Comparison of ENCODE assay signal across 8 mouse cellular contexts in genomic region chr2:150687871-150688540, GRCm38 (mm10). TPM values are rescaled to one million over a fixed set of nuclear protein-coding genes. Genes with fewer than 3 reads are reported as not detected.
A peak's percentile ranks its signal among the peaks of the same experiment; 100 is the strongest.
DNase-seq lines count a peak whose midpoint lies in the region; ATAC-seq lines count a peak whose summit lies in the region.

No protein-coding gene starts in this region.

- 0 out of 2 replicates have a peak overlapping the region, but pooled peaks have one; percentile 36 for H3K9ac ChIP-seq in kidney, embryonic 15.5 days
- H3K9ac ChIP-seq in forebrain, embryonic 11.5 days (ENCODE audit: low read length), result peak overlapping the region; percentile 27; the same call in 1 of the 2 replicates
- H3K9ac ChIP-seq in limb, embryonic 11.5 days (ENCODE audit: low read length), result no peak overlapping the region
- peak overlapping the region; percentile 44; the same call in 1 of the 2 replicates for H3K9ac ChIP-seq in neural tube, embryonic 15.5 days (replicated peaks)

- no peak for ATAC-seq in kidney, embryonic 15.5 days (replicated peaks; ENCODE audit: low FRiP score)
- ATAC-seq in forebrain, embryonic 11.5 days (replicated peaks; ENCODE audit: low FRiP score), result peak; percentile 24; the same call in 1 of the 2 replicates
- ATAC-seq in limb, embryonic 11.5 days (ENCODE audit: insufficient number of reproducible peaks, low FRiP score, low TSS enrichment, low read depth), result no peak
- ATAC-seq in neural tube, embryonic 15.5 days (ENCODE audit: low FRiP score), result 0 out of 2 replicates have a peak, but pooled peaks have one; percentile 13

- H3K9me3 ChIP-seq in kidney, embryonic 15.5 days (replicated peaks), result no peaks in the 10 kb centered on the region
- no peaks in the 10 kb centered on the region for H3K9me3 ChIP-seq in forebrain, embryonic 11.5 days (ENCODE audit: control insufficient read depth, low read length)
- H3K9me3 ChIP-seq in limb, embryonic 11.5 days (ENCODE audit: control insufficient read depth, low read length), result no peaks in the 10 kb centered on the region
- no peaks in the 10 kb centered on the region for H3K9me3 ChIP-seq in neural tube, embryonic 15.5 days (replicated peaks)

- WGBS in kidney, embryonic 15.5 days, result 3% methylated on average over 23 of the region's 23 CpGs
- 2% methylated on average over 23 of the region's 23 CpGs for WGBS in forebrain, embryonic 11.5 days
- WGBS in limb, embryonic 11.5 days, result 5% methylated on average over 20 of the region's 23 CpGs
- 5% methylated on average over 23 of the region's 23 CpGs for WGBS in neural tube, embryonic 15.5 days

- DNase-seq in kidney, postnatal 4 days, result no peak
- DNase-seq in forebrain, embryonic 11.5 days (ENCODE audit: low spot score), result no peak
- DNase-seq in limb, embryonic 11.5 days (ENCODE audit: low spot score), result peak; percentile 42
- no peak for DNase-seq in cerebellum, adult 9-11 months
- DNase-seq in MN1 (ENCODE audit: low spot score), result no peak
- DNase-seq in kidney, adult 9 months, result no peak

- H3K27me3 ChIP-seq in kidney, embryonic 15.5 days, result peaks cover 85% of the 10 kb centered on the region
- peaks cover 40% of the 10 kb centered on the region for H3K27me3 ChIP-seq in forebrain, embryonic 11.5 days (ENCODE audit: control insufficient read depth, insufficient read depth, low read length)
- H3K27me3 ChIP-seq in limb, embryonic 11.5 days (ENCODE audit: control insufficient read depth, insufficient read depth, low read length), result peaks cover 44% of the 10 kb centered on the region
- peaks cover 83% of the 10 kb centered on the region for H3K27me3 ChIP-seq in neural tube, embryonic 15.5 days (replicated peaks)

- H3K27ac ChIP-seq in kidney, embryonic 15.5 days, result no peak overlapping the region
- H3K27ac ChIP-seq in forebrain, embryonic 11.5 days (ENCODE audit: low read depth, low read length), result no peak overlapping the region
- no peak overlapping the region for H3K27ac ChIP-seq in limb, embryonic 11.5 days (replicated peaks; ENCODE audit: low read depth, low read length)
- H3K27ac ChIP-seq in neural tube, embryonic 15.5 days (replicated peaks), result no peak overlapping the region

- no peaks in the 10 kb centered on the region for H3K36me3 ChIP-seq in kidney, embryonic 15.5 days
- H3K36me3 ChIP-seq in forebrain, embryonic 11.5 days (ENCODE audit: control insufficient read depth, insufficient read depth, low read length), result no peaks in the 10 kb centered on the region
- H3K36me3 ChIP-seq in limb, embryonic 11.5 days (ENCODE audit: control insufficient read depth, insufficient read depth, low read length), result no peaks in the 10 kb centered on the region
- H3K36me3 ChIP-seq in neural tube, embryonic 15.5 days, result no peaks in the 10 kb centered on the region

- H3K4me3 ChIP-seq in kidney, embryonic 15.5 days (replicated peaks), result peak overlapping the region; percentile 40
- peak overlapping the region; percentile 30 for H3K4me3 ChIP-seq in forebrain, embryonic 11.5 days (ENCODE audit: low read depth, low read length)
- H3K4me3 ChIP-seq in limb, embryonic 11.5 days (ENCODE audit: low read depth, low read length), result peak overlapping the region; percentile 15
- peak overlapping the region; percentile 45 for H3K4me3 ChIP-seq in neural tube, embryonic 15.5 days (replicated peaks)

- H3K4me2 ChIP-seq in kidney, embryonic 15.5 days, result peak overlapping the region; percentile 71
- H3K4me2 ChIP-seq in forebrain, embryonic 11.5 days (ENCODE audit: low read depth, low read length, severe bottlenecking), result peak overlapping the region; percentile 68
- peak overlapping the region; percentile 49 for H3K4me2 ChIP-seq in limb, embryonic 11.5 days (ENCODE audit: low read depth, severe bottlenecking)
- H3K4me2 ChIP-seq in neural tube, embryonic 15.5 days, result peak overlapping the region; percentile 84

- peaks cover 11% of the 10 kb centered on the region for H3K4me1 ChIP-seq in kidney, embryonic 15.5 days
- 0 out of 2 replicates have a peak, but pooled peaks cover 2% of the 10 kb centered on the region for H3K4me1 ChIP-seq in forebrain, embryonic 11.5 days (replicated peaks; ENCODE audit: control insufficient read depth, insufficient read depth, low read length)
- no peaks in the 10 kb centered on the region for H3K4me1 ChIP-seq in limb, embryonic 11.5 days (ENCODE audit: control insufficient read depth, insufficient read depth, low read length)
- H3K4me1 ChIP-seq in neural tube, embryonic 15.5 days, result peaks cover 17% of the 10 kb centered on the region

RNA-seq across cellular contexts. Expression of gene Vsx1, which starts 1.2 kb away (rescaled TPM):
- not detected in 2 replicates for polyA plus RNA-seq in kidney, embryonic 15.5 days (2015; fragmentation: Nextera tagmentation; extraction: Ambion mirVana)
- polyA plus RNA-seq in forebrain, embryonic 11.5 days (2014; fragmentation: Nextera tagmentation; extraction: Ambion mirVana), result 0.08 TPM in 1 of 2 replicates, not detected in the other
- not detected in 2 replicates for polyA plus RNA-seq in limb, embryonic 11.5 days (2014; fragmentation: Nextera tagmentation; extraction: Ambion mirVana)
- 0.04 and 0.05 TPM in 2 replicates for polyA plus RNA-seq in neural tube, embryonic 15.5 days (2015; fragmentation: Nextera tagmentation; extraction: Ambion mirVana)

RNA-seq across cellular contexts. Expression of gene Acss1, which starts 19.7 kb away (rescaled TPM):
- polyA plus RNA-seq in kidney, embryonic 15.5 days (2015; fragmentation: Nextera tagmentation; extraction: Ambion mirVana), result 9.5 and 9.9 TPM in 2 replicates
- polyA plus RNA-seq in forebrain, embryonic 11.5 days (2014; fragmentation: Nextera tagmentation; extraction: Ambion mirVana), result 46.6 and 46.8 TPM in 2 replicates
- polyA plus RNA-seq in limb, embryonic 11.5 days (2014; fragmentation: Nextera tagmentation; extraction: Ambion mirVana), result 4.2 and 5.7 TPM in 2 replicates
- 12.3 and 13.7 TPM in 2 replicates for polyA plus RNA-seq in neural tube, embryonic 15.5 days (2015; fragmentation: Nextera tagmentation; extraction: Ambion mirVana)

Comparison
In these comparisons a context has a peak if more than half of its experiments do, and no peak if none do; other contexts are left out.
1. ATAC-seq: peak in forebrain, embryonic 11.5 days (single experiment) and neural tube, embryonic 15.5 days (single experiment); none in kidney, embryonic 15.5 days (single experiment) and limb, embryonic 11.5 days (single experiment).
2. Peak in every context shown above with its lines, with median percentiles within 50 percentile points of each other: H3K4me2 ChIP-seq and H3K4me3 ChIP-seq.